Mouse (Mus musculus): ENCODE measurements around the gene Pex5l.

Pex5l gene

GRCm38 (mm10) chr3:33063590-33063989, 79.5 kb downstream of the Pex5l start:
- DNase-seq (ENCODE audit: low spot score in 2 of 2) = no peak

GRCm38 (mm10) chr3:33061428-33061827, 81.6 kb downstream of the Pex5l start:
- no peak for DNase-seq (ENCODE audit: low spot score in 2 of 2)

GRCm38 (mm10) chr3:33061016-33061415, 82.0 kb downstream of the Pex5l start:
- DNase-seq (ENCODE audit: low spot score in 2 of 2) = no peak

- DNase-seq (ENCODE audit: low spot score in 2 of 2) = no peak
Measured at GRCm38 (mm10) chr3:33060343-33060937, 82.6 kb downstream of the Pex5l start.

- DNase-seq (ENCODE audit: low spot score in 2 of 2) = no peak
Measured at GRCm38 (mm10) chr3:33048304-33048703, 94.7 kb downstream of the Pex5l start.

GRCm38 (mm10) chr3:33044799-33045106, 98.3 kb downstream of the Pex5l start:
- DNase-seq (ENCODE audit: low spot score in 2 of 2) = no peak

GRCm38 (mm10) chr3:33043896-33044798, 98.9 kb downstream of the Pex5l start:
- DNase-seq (ENCODE audit: low spot score in 2 of 2) = no peak

GRCm38 (mm10) chr3:33024566-33024965, 118.5 kb downstream of the Pex5l start:
- no peak for DNase-seq (ENCODE audit: low spot score in 2 of 2)

- no peak for DNase-seq (ENCODE audit: low spot score in 2 of 2)
Measured at GRCm38 (mm10) chr3:33003901-33004300, 139.1 kb downstream of the Pex5l start.

GRCm38 (mm10) chr3:33001769-33002168, 141.3 kb downstream of the Pex5l start:
- DNase-seq (ENCODE audit: low spot score in 2 of 2) = no peak

GRCm38 (mm10) chr3:33000383-33001015, 142.5 kb downstream of the Pex5l start:
- no peak for DNase-seq (ENCODE audit: low spot score in 2 of 2)

- DNase-seq (ENCODE audit: low spot score in 2 of 2) = no peak
Measured at GRCm38 (mm10) chr3:32991713-32992575, 151.1 kb downstream of the Pex5l start.

- DNase-seq (ENCODE audit: low spot score in 2 of 2) = no peak
Measured at GRCm38 (mm10) chr3:32987806-32988205, 155.2 kb downstream of the Pex5l start.

- DNase-seq (ENCODE audit: low spot score in 2 of 2) = no peak
Measured at GRCm38 (mm10) chr3:32985141-32985540, 157.9 kb downstream of the Pex5l start.

GRCm38 (mm10) chr3:32979981-32980380, 163.1 kb downstream of the Pex5l start:
- no peak for DNase-seq (ENCODE audit: low spot score in 2 of 2)

GRCm38 (mm10) chr3:32979238-32979637, 163.8 kb downstream of the Pex5l start:
- no peak for DNase-seq (ENCODE audit: low spot score in 2 of 2)

- no peak for DNase-seq (ENCODE audit: low spot score in 2 of 2)
Measured at GRCm38 (mm10) chr3:32970257-32970656, 172.8 kb downstream of the Pex5l start.

GRCm38 (mm10) chr3:32968671-32969425, 174.2 kb downstream of the Pex5l start:
- DNase-seq (ENCODE audit: low spot score in 2 of 2) = no peak

GRCm38 (mm10) chr3:32965528-32965927, 177.5 kb downstream of the Pex5l start:
- DNase-seq (ENCODE audit: low spot score in 2 of 2) = no peak

- no peak for DNase-seq (ENCODE audit: low spot score in 2 of 2)
Measured at GRCm38 (mm10) chr3:32961494-32961893, 181.6 kb downstream of the Pex5l start.

GRCm38 (mm10) chr3:32951382-32951781, 191.7 kb downstream of the Pex5l start:
- DNase-seq (ENCODE audit: low spot score in 2 of 2) = no peak

Data from spleen, postnatal 14 days (tissue).